Mouse (Mus musculus) retina, postnatal 1 day (tissue): ENCODE results near the gene Mcm3.
A peak's percentile ranks its signal among the peaks of the same experiment; 100 is the strongest.

Source experiments
- DNase-seq: peaks from one replicate; pipeline ENCODE4 v3.0.0-alpha.2; 2012

Gene Mcm3

DNA sequence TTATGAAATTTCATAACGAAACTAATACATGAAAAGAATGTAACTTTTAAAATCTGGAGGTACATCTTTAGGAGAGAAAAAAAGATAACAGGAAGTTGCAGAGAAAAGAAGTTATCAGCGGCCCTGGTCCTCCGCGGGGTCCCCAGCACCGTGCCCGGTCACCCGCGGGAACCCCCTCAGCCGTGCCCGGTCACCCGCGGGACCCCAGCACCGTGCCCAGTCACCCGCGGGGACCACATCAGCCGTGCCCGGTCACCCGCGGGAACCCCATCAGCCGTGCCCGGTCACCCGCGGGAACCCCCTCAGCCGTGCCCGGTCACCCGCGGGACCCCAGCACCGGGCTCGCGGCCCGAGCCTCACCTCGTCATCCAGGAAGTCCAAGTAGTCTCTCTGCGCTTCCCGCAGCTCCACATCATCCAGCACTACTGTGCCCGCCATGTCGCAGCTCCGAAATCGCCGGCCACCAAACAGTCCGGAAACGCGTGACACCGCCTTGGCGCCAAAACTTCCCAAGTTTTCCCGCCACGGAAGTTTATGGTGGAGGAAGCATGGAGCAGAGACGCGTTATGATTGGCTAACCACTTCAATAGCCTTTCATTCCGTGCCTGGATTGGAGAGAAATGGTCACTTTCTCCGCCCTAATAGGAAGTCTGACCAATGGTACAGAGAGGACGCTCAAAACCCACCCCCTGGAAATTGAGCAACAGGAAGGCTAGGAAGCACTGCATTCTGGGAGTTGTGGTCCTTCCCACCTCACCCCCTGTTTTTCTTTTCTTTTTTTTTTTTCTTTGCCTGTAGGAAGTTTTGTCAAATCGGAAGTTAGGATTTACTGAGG, at the start of gene Mcm3:
TSS of gene Mcm3 (minus strand) at position 542 of the 835 bp plus-strand sequence.
- peak; percentile 99 for DNase-seq

DNA sequence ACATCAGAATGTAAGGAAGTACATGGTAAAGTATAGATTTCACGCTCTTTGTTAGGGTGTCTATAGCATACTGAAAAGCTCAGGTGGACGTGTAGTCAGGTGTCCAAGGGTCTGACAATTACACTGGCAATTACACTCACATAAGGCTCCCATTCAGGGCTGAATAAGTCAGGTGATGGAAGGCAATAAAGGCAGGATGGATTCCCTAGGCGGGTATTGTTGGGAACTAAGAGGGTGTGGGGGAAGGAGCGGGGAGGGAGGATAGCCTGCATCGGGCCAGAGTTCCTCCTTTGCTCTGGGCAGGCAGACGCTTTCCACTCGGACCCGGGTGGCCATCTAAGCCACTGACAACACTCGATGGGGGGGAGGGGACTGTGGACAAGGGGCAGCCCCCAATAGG, 47.9 kb upstream of the Mcm3 start:
- DNase-seq, result no peak

DNA sequence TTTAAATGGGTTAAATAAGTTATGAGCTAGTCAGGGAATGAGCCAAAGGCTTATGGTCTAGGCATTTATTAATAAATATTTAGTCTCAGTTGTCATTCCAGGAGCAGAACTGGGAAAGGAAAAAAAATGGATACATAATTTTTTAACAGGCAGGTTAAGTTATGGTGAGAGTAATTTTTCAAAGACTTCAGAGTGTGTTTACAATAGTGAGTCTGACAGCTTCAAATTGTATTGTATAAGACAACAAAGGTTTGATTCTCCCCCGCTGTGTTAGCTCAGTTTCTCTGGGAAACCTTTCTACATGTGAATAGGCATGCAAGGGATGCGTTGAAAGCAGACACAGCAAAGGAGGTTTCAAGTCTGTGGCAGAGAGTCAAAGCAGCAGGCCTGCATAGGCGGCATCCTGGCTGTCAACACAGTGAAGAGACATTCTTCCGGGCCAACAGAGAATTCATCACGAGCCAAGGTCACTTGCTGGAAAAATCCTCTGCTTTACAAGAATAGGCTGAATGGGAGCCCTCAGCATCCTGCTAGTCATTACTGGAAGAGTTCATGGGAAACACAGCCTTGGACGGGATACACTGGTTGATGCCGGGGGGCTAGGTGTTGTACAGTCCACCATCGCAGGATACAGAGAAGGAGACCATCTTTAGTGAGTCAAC, 47.3 kb upstream of the Mcm3 start:
- peak; percentile 46 for DNase-seq

GRCm38 (mm10) chr1:20863452-20864172, 43.5 kb upstream of the Mcm3 start:
- no peak for DNase-seq

DNA sequence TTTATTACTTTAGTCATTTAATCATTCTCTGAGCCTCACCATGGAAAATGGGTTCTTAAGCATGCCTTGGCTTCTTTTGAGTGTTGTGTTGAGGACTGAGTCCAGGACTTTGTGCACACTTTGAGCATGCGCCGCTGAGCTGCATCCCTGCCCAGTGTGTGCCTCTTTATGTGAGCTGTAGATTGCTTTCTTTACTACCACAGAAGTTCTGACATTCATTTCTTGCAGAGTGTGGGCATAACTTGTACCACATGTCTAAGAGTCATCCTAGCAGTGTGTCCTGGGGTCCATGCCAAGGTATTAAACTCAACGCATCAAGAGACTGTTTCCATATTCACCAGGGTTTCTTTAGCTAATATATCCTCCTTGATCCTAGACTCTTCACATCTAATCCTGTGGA, 41.8 kb upstream of the Mcm3 start:
- no peak for DNase-seq

DNA sequence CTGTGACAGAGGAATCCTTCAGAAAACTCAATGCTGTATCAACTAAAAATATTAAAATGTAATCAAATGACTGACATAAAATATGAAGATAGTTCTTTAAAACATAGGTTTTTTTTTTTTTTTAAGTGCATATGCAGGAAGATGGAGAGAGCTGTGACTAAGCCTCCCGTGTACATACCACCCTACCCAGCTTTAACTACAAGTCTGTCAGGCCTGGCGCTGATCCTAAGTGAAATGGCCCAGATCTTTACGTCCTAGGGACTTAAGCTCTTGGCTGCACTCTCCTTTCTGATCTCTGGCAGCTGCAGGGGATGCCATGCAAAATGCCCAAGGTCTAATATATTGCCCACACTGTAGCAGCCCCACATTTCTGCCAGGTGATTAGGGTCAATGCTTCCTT, 40.7 kb upstream of the Mcm3 start:
- no peak for DNase-seq

- no peak for DNase-seq
Observed at GRCm38 (mm10) chr1:20856924-20857902, 37.1 kb upstream of the Mcm3 start.

- no peak for DNase-seq
Observed at GRCm38 (mm10) chr1:20839911-20840310, 19.8 kb upstream of the Mcm3 start.

- no peak for DNase-seq
Observed at GRCm38 (mm10) chr1:20836551-20837125, 16.5 kb upstream of the Mcm3 start.

GRCm38 (mm10) chr1:20833141-20833511, 13.0 kb upstream of the Mcm3 start:
- DNase-seq, result no peak

DNA sequence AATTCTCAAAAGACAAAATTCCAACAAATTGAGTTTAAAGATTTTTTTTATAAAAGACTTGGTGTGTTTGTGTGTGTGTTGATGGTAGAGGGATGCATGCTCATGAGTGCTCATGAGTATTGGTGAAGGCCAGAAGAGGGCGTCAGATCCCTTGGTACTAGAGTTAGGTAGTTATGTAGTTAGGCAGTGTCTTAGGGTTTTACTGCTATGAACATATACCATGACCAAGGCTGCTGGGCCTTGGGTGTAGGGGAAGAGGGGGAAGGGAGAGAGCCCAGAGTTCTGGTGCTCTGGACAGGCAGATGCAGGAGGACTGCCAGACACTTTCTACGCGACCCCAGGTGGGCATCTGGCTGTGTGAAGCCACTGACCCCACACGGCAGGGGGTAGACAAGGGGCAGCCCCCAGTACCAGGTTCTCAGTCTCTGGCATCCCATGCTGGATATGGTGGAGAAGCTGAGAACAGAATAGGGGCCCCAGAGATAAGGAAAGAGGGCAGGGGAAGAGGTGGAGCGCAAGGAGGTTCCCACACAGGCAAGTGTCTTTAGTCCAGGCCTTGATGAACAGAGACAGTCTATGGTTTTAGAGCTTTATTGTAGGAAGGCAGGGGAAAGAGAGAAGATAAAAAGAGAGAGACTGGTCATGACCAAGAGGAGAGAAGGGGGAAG, 12.5 kb upstream of the Mcm3 start:
- DNase-seq, result no peak

GRCm38 (mm10) chr1:20830546-20830945, 10.4 kb upstream of the Mcm3 start:
- DNase-seq, result no peak

GRCm38 (mm10) chr1:20828061-20828460, 7.9 kb upstream of the Mcm3 start:
- DNase-seq, result no peak

GRCm38 (mm10) chr1:20825036-20825435, 4.9 kb upstream of the Mcm3 start:
- no peak for DNase-seq

- DNase-seq, result no peak
Observed at GRCm38 (mm10) chr1:20823906-20824305, 3.8 kb upstream of the Mcm3 start.

- DNase-seq, result no peak
Observed at GRCm38 (mm10) chr1:20823471-20823870, 3.4 kb upstream of the Mcm3 start.

DNA sequence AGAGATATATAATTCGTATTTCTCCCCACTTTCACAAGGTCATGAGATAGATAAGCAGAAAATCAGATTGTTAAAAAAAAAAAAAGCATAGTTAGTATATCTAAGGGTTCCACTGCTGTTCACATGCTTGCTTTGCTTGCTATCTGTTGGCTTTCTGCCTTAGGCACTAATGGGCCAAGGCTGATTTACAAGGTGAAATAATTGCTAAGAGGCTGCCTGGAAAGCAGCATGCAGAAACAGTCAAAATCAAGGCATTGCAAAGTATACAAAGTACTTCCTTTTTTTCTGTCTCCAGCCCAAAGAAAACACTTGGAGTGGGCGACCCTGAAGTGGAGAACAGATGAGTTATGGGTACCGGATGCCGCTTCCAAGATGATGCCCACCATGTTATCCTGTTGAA, 847 bp upstream of the Mcm3 start:
- DNase-seq, result no peak

- no peak for DNase-seq
Observed at GRCm38 (mm10) chr1:20817596-20817995, 2.5 kb downstream of the Mcm3 start.

GRCm38 (mm10) chr1:20817172-20817571, 2.9 kb downstream of the Mcm3 start:
- DNase-seq, result no peak

DNA sequence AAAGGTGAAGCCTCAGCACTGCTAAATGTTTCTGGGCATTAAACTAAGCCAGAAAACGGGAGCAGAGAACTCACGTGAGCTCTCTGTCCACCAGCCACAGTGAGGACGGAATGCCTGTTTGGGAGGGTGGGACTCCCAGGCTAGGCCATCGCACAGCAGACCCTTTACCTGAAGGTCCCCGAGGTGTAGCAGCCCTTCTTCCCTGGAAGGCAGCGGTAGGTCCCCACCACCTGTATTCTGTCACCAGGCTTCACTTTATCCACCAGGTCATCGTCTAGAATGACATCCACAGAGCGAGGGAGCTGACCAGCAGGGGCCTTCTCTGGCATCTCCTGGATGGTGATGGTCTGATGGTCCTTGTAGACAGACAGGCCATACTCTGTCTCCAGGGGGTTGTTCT, 5.6 kb downstream of the Mcm3 start:
- DNase-seq, result no peak

DNA sequence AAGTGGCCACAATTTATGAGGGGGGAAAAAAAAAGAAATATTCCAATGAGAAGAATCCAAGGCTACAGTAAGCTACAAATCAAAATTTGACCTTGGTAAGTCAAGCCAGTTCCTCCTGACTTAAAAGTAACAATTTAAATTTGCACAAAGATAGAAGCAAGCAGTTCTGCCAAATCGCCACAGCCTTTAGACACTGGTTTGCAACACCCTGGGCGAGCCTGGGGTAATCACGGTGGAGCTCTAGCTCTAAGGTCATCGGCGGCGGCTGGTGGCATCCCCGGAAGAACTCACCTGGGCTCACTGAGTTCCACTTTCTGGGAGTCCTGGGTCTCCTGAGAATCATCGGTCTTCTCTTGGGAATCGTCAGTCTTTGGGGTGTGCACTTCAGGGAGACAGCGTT, 15.6 kb downstream of the Mcm3 start:
- no peak for DNase-seq
